ENCODE assay signal across 21 mouse cellular contexts in the genomic region with DNA sequence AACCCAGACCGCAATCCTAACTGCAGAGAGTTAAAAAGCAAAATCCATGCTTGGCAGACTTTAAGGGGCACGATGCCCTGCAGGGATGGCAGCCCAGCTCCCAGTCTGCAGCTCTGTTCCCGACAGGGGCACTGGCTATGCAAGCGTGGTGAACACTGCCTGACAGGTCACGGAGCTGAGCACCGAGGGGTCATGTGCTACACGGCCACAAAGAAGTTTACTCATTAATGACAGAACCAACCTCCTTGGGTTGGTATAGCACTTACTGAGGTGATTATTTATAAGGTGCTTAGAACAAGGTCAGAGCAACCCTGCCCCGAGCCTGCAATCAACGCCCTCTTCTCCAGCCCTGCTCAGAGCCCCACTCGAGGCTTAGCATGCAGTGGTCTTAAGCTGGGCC. TPM values are rescaled to one million over a fixed set of nuclear protein-coding genes. Genes with fewer than 3 reads are reported as not detected.
DNase-seq lines count a peak whose midpoint lies in the region; ATAC-seq lines count a peak whose summit lies in the region.
"Had no signal": no experiment of that assay in that cellular context is flagged by ENCODE, and none has a peak within 500 bp of the region (broad histone marks: within the 10 kb centered on the region; RNA-seq: fewer than 3 reads in every experiment).

No protein-coding gene starts in this region.

- H3K27me3 ChIP-seq in heart, embryonic 15.5 days: no peaks in the 10 kb centered on the region
- H3K27me3 ChIP-seq: neural tube, embryonic 15.5 days had no signal

- H3K36me3 ChIP-seq in heart, embryonic 15.5 days: no peaks in the 10 kb centered on the region
- H3K36me3 ChIP-seq: limb, embryonic 12.5 days; liver, embryonic 13.5 days; neural tube, embryonic 15.5 days had no signal

- no peak overlapping the region for H3K4me2 ChIP-seq in heart, embryonic 15.5 days
- H3K4me2 ChIP-seq: heart, embryonic 11.5 days; limb, embryonic 12.5 days; liver, embryonic 13.5 days; lung, embryonic 14.5 days; neural tube, embryonic 15.5 days had no signal

- no peak overlapping the region for H3K9ac ChIP-seq in heart, embryonic 15.5 days
- H3K9ac ChIP-seq: limb, embryonic 12.5 days; liver, embryonic 13.5 days; lung, embryonic 14.5 days; neural tube, embryonic 15.5 days had no signal

- DNase-seq in heart, postnatal 4 days: no peak
- peak; percentile 91 for DNase-seq in kidney, adult 11 months
- peak; percentile 94 for DNase-seq in kidney, adult 9 months
- DNase-seq in kidney, postnatal 25 days: peak; percentile 76 to 94
- DNase-seq in Muller cell, postnatal 12 days (ENCODE audit: inconsistent ontology term): no peak
- DNase-seq: B cell, adult 2 months; cerebellum, adult 8-10 months; gastrocnemius, adult 2 months; layer of hippocampus, adult 9-11 months; liver, embryonic 13.5 days; lung, embryonic 14.5 days; lung, postnatal 36 days had no signal

- H3K27ac ChIP-seq in heart, embryonic 15.5 days: peak overlapping the region; percentile 10; the same call in 1 of the 2 replicates
- H3K27ac ChIP-seq: forebrain, embryonic 10.5 days; gastrocnemius, adult 2 months; left cerebral cortex, adult 2 months; limb, embryonic 12.5 days; liver, embryonic 13.5 days; neural tube, embryonic 15.5 days had no signal

- H3K9me3 ChIP-seq in heart, embryonic 15.5 days (replicated peaks): no peaks in the 10 kb centered on the region
- H3K9me3 ChIP-seq: forebrain, embryonic 10.5 days; limb, embryonic 12.5 days; liver, embryonic 13.5 days; neural tube, embryonic 15.5 days had no signal

- H3K4me3 ChIP-seq in heart, embryonic 15.5 days: no peak overlapping the region
- H3K4me3 ChIP-seq: forebrain, embryonic 10.5 days; gastrocnemius, adult 2 months; left cerebral cortex, adult 2 months; limb, embryonic 12.5 days; liver, embryonic 13.5 days; neural tube, embryonic 15.5 days had no signal

- 58% methylated on average over 10 of the region's 10 CpGs for WGBS in heart, embryonic 15.5 days

- H3K4me1 ChIP-seq in heart, embryonic 15.5 days (replicated peaks): peaks cover 21% of the 10 kb centered on the region
- H3K4me1 ChIP-seq: liver, embryonic 13.5 days had no signal

- ATAC-seq in heart, embryonic 15.5 days (replicated peaks; ENCODE audit: insufficient number of reproducible peaks, insufficient read depth, low FRiP score, low read depth): no peak
- ATAC-seq in erythroid progenitor cell, adult 5-6 weeks (replicated peaks; ENCODE audit: low FRiP score, poor library complexity, severe bottlenecking): no peak
- ATAC-seq: midbrain, embryonic 16.5 days had no signal

RNA-seq across cellular contexts. Expression of gene Ntn1, which starts 27.5 kb away (rescaled TPM):
- 18.3 and 21.6 TPM in 2 replicates for polyA plus RNA-seq in heart, embryonic 15.5 days (2015; fragmentation: Nextera tagmentation; extraction: Ambion mirVana)
- 100 to 1,000 TPM in 1 of 2 experiments, 10 to 100 TPM in 1; 85.3 to 101 TPM for total RNA-seq in heart, postnatal 4 days (2021)
- total RNA-seq in erythroid progenitor cell, adult 5-6 weeks (2015; ENCODE audit: low replicate concordance): not detected in 2 replicates
- total RNA-seq in erythroid progenitor cell, adult 5-6 weeks (2017; ENCODE audit: low replicate concordance): not detected in 2 replicates
- total RNA-seq: megakaryocyte-erythroid progenitor cell, adult 5-6 weeks had no signal

RNA-seq across cellular contexts. Expression of gene Pik3r5, which starts 58.8 kb away (rescaled TPM):
- 0.68 and 1.5 TPM in 2 replicates for polyA plus RNA-seq in heart, embryonic 15.5 days (2015; fragmentation: Nextera tagmentation; extraction: Ambion mirVana)
- 1 to 10 TPM; 1.2 TPM for total RNA-seq in heart, postnatal 4 days (2021)
- total RNA-seq in erythroid progenitor cell, adult 5-6 weeks (2015; ENCODE audit: low replicate concordance): 3.8 and 6.8 TPM in 2 replicates
- 1.9 and 10.0 TPM in 2 replicates for total RNA-seq in erythroid progenitor cell, adult 5-6 weeks (2017; ENCODE audit: low replicate concordance)

Comparison
In these comparisons a context has a peak if more than half of its experiments do, and no peak if none do; other contexts are left out.
1. DNase-seq: peak in kidney, adult 11 months (single experiment), kidney, adult 9 months (single experiment) and kidney, postnatal 25 days (2 of 2); none in heart, postnatal 4 days (single experiment) and Muller cell, postnatal 12 days (single experiment).
2. RNA of gene Ntn1, which starts 27.5 kb away (total RNA-seq): 85.3 to 101 TPM in heart, postnatal 4 days; not detected in erythroid progenitor cell, adult 5-6 weeks; every median in the first group is over 10 times any median in the second.